Mouse (Mus musculus) 3134 (cell line): ENCODE measurements around the gene Igsf23.

Experiments used
- DNase-seq: peaks from one replicate; pipeline ENCODE4 v3.0.0-alpha.2; 2011; ENCODE audit warnings: low spot score; ENCODE audit not compliant: insufficient read length; ENCODE audit errors: extremely low read depth

Gene Igsf23

GRCm38 (mm10) chr7:19937229-19937821 lies 13.2 kb downstream of the Igsf23 start:
- no peak for DNase-seq

- DNase-seq, result peak; percentile 42
Measured at GRCm38 (mm10) chr7:19935961-19936360, 14.6 kb downstream of the Igsf23 start.

- DNase-seq, result peak; percentile 64
Measured at GRCm38 (mm10) chr7:19935171-19935751, 15.3 kb downstream of the Igsf23 start.

GRCm38 (mm10) chr7:19932877-19933809 lies 17.4 kb downstream of the Igsf23 start:
- DNase-seq, result peak; percentile 79

GRCm38 (mm10) chr7:19932133-19932876 lies 18.3 kb downstream of the Igsf23 start:
- DNase-seq, result peak; percentile 32

GRCm38 (mm10) chr7:19930481-19930880 lies 20.1 kb downstream of the Igsf23 start:
- peak; percentile 35 for DNase-seq

- DNase-seq, result no peak
Measured at GRCm38 (mm10) chr7:19928486-19928885, 22.1 kb downstream of the Igsf23 start.

GRCm38 (mm10) chr7:19926849-19927480 lies 23.6 kb downstream of the Igsf23 start:
- peak; percentile 66 for DNase-seq

- DNase-seq, result no peak
Measured at GRCm38 (mm10) chr7:19925376-19925775, 25.2 kb downstream of the Igsf23 start.

GRCm38 (mm10) chr7:19923797-19924196 lies 26.8 kb downstream of the Igsf23 start:
- DNase-seq, result no peak

GRCm38 (mm10) chr7:19923354-19923753 lies 27.2 kb downstream of the Igsf23 start:
- no peak for DNase-seq

GRCm38 (mm10) chr7:19920506-19921261 lies 29.9 kb downstream of the Igsf23 start, which contains the start of gene Pvr:
Gene Pvr, minus strand, starts transcription at chr7:19921160.
- peak; percentile 94 for DNase-seq

- no peak for DNase-seq
Measured at GRCm38 (mm10) chr7:19920166-19920505, 30.4 kb downstream of the Igsf23 start.

- no peak for DNase-seq
Measured at GRCm38 (mm10) chr7:19914558-19914957, 36.0 kb downstream of the Igsf23 start.

- DNase-seq, result no peak
Measured at GRCm38 (mm10) chr7:19911695-19912524, 38.6 kb downstream of the Igsf23 start.

GRCm38 (mm10) chr7:19911292-19911658 lies 39.3 kb downstream of the Igsf23 start:
- DNase-seq, result peak; percentile 76

- DNase-seq, result peak; percentile 72
Measured at GRCm38 (mm10) chr7:19910421-19911291, 39.9 kb downstream of the Igsf23 start.

- DNase-seq, result no peak
Measured at GRCm38 (mm10) chr7:19889881-19890280, 60.7 kb downstream of the Igsf23 start.
